Mouse (Mus musculus): ENCODE results near the gene Klk1.

Klk1 gene

DNA sequence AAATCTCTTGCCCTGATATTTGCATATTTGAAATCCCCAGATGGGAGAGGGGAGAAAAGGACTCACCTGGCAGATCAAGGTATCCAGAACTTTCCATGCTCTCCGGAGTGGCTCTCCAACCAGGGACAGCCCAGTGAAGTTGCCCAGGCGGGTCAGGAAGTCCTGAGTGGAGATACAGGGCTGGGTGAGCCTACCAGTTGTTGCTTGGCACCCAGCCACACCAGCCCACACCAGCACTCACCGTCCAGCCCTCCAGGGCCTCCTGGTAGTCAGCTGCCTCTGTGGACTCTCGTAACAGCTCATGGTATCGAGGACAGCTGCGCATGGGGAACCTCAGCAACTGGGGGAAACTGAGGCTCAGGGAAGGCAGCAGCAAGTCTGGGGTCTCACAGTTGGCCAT, 29.8 kb downstream of the Klk1 start:
- DNase-seq, result no peak

DNA sequence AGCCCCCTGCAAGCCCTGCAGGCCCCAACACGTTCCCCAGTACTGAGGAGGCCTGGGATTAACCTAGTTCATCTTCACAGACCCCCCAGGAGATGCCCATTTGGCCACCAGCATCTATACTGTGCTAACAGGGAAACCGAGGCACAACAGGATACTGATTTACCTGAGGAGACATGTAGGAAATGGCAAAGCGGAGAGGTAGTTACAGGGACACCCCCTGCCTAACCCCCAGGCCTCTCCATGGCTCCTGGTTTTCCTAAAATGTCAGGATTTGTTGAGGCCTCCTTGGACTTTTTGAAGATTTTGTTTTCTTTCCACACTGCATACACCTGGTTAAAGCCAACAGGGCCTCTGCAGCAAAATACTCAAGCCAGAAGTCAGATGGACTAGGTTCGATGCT, 32.1 kb downstream of the Klk1 start, which contains the start of gene Acp4:
Acp4 (minus strand) TSS at position 101 of the 400 bp plus-strand sequence.
- no peak for DNase-seq

DNA sequence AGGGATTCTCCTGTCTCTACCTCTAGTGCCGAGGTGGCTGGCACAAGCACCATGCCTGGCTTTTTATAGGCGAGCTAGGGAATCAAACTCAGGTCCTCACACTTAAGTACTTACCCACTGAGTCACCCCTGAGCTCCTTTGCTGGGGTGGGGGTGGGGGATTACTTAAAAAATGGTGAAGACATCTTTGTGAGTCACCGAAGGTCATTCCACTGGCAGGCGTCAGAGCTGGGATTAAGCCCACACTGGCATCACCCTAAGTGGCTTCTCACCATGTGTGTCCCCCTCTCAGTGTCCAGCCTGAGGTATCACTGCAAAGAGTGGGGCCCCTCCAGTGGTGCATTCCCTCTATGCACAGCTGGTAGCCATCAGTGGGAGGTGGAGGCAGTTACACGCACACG, 35.2 kb downstream of the Klk1 start:
- DNase-seq, result no peak

DNA sequence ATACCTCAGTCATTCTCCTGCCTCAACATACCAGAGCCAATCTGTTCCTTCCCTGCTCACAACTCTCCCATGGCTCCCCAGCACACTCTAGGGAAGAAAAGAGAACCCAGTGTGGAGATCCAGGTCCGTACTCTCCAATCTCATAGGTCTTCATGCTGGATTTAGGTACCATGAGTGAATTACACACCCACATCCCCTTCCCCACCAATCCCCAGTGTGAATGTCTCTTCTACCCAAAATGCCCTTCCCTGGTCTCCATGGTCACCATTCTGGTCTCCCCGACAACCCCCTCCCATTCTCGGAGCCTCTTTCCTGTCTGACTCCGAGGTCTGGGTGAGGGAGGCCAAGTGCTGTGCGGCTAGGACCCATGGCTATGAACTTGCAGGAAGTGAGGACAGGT, 36.0 kb downstream of the Klk1 start, which contains the start of gene Gm15517:
Gm15517 (plus strand) TSS at position 301 of the 400 bp plus-strand sequence.
- no peak for DNase-seq

DNA sequence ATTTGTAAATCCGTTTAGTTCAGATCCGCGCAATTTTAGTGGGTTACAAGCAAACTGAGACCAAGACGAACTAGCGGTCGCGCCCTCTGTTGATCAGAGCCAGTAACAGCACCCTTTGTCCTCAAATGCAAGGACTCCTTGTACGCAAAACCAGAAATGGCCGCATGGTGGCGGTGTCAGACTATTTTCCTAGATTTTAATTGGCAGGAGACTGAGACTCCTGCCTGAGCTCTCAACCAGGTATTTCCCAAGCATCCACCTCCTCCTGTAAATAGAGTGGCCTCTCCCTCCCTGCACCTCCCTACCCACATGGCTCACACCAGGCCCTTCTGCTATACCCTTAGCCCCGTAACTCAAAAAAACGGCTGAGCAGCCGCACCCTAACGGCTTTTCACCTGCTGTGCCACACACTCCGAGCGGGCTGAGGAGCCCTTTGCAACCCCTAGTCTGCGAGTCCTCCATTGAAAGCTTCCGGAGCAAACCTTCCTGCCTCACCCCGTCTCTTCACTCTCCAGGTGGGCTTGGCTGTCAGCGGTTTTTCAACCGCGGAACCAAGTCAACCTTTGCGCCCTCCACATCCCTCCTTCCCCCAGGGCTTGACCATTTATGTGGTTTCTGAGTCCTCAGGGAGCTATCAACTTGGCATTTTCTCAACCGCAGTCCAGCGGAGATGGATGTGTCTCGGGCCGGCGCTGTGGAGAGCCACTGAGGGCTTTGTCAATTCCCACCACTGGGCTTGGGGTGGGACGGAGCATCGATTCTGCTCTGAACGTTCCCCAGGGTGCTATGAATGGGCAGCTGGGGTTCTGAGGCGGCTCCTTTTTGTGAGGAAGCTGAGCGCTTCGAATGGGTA, 37.9 kb downstream of the Klk1 start:
- peak; percentile 96 to 99 for DNase-seq

DNA sequence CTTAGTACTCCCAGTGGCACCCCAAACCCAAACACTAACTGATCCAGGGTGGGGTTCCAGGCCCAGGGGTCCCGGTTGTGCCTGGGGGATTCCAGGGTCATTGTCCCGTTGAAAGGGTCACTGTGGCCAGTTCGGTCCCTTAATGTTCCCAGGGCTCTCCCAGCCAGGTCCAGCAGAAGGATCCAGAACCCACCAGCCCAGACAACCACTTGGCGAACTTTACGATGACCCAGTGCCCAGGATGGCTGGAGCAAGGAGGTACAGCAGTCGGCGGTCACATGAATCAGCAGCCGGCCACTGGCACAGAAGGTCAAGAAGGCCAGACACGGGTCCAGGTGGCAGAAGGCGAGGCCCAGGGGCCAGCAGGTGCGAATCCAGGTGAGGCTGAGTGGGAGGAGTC, 43.0 kb downstream of the Klk1 start:
- no peak for DNase-seq

DNA sequence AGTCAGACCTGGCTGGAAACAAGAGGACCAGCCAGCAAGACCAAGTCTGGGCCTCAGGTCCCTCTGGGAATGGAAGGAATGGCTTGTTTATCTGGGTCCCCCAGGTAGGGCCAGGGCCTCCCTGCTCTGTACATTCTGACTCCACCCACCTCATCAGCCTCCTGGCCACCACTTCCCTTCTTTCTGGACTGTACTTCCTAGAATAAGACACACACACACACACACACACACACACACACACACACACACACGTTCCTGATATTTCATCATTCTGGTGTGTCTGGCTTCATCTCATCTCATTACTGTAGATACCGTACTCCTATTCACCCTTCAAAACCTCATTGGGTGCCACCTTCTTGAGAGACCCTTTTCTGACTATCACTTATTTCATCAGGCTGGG, 44.2 kb downstream of the Klk1 start:
- DNase-seq, result no peak

DNA sequence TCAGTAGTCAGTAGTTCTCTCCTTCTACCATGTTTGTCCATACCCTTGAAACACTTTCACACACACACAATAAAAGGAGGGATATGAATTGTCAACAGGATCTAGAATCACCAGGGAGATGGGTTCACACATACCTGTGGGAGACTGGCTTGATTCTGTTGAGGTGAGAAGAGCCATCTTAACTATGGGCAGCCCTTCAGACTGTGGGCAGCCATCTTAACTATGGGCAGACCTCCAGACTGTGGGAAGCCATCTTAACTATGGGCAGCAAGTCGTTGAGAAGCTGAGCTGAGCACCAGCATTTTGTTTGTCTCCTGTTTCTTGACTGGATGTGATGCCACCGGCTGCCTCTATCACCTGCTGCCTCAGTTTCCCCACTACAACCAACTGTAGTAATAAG, 46.1 kb downstream of the Klk1 start:
- DNase-seq, result no peak

DNA sequence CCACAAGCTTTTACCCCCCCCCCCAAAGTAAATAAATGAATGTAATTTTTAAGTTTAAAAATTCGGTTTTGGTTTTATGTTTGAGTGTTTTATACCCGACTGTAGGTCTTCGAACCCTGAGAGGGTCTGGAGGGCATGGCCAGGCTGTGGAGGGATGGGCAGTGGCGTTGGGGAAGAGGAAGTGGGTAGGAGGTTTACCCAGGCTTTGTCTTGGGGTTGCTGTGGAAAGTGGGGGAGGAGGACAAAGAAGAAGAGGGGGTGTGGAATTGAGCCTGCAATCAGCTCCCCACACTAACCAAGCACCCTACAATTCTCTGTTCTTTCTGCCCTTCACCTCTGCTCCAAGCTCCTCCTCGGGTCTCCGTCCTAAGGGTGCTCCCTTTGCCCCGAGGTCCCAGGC, 47.4 kb downstream of the Klk1 start:
- no peak for DNase-seq

DNA sequence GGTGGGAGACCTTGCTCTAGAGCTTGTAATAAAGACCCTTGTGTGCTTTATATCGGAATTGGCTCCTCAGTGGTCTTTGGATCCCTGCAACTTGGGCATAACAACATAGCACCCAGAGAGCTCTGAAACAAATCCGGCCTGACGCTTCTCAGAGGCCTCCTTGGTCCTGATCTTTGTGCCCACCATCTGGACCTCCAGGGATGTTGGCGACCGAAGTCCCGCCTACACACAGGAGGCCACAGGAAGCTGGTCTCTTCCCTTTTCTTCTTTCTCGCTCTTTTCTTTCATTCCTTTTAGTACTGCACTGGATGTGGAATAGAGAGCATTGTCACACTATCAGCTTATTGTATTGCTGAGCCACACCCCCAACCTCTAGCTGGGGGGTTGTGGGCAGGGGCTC, 48.3 kb downstream of the Klk1 start:
- no peak for DNase-seq

DNA sequence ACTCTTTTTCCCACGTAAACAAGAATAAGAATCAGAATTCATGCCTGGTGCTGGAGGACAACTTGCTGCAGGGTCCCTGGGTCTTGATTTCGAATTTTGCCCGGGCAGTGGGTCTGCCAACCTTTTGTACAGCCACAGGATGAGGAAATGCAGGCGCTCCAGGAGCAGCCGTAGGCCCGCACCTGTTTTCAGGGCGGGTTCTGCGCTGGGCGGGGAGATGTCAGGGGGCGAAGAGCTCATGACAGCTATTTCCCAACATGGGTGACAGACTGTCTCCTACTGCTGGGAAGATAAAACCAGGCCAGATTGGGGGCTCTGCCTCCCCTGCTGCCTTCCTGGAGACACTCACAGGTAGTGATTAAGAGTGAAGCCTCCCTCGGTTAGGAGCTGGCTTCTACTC, 48.9 kb downstream of the Klk1 start:
- no peak for DNase-seq

DNA sequence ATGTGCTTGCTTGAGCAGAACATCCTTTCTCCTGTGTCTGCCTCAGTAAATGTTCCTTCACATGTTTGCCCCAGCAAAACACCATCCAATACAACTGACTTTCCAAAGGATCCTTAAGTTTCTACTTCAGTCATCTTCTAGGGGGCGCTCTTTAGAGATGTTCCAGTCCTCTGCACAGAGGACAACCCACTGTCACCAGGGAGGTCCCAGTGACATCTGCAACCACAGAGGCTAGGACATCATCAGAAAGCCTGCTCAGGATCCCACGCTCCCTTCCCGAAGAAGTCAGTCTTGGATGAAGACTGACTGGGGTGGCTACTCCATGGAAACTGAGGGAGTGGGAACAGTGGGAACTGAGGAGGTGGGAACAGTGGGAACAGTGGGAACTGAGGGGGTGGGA, 50.4 kb downstream of the Klk1 start:
- DNase-seq, result no peak

DNA sequence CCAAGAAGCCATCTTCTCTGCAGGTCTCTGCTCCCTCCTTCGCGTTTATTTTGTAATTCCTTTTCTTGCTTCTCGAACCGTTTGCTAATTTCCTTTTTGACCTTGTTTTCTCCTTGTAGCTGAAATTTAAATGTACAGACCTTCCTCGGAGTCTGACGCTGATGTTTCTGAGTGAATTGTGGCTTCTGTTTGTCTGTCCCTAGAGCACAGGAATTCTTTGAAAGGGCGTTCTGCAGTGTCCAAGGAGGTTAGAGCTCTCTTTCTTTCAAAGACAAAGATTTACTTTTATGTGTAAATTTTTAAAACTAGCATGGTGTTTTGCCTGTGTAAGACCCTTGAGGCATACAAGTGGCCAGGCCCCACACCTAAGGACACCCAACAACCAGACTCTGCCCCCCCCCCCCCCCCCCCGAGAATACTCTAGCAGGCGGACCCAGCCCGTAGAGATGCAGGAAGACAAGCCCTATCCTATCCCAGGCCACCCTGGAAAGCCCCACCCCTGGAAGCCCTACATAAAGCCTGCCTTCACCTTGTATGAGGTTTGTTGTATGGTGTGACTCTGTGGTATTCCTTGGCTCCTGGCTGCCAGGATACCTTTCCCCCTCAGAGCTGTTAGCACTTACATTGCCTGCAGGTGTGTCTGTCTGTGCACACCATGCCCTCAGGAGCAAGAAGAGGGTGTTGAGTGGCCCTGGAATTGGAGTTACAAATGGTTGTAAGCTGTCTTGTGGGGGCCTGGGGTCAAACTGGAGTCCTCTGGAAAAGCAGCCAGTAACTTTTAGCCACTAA, 51.5 kb downstream of the Klk1 start:
- no peak for DNase-seq

DNA sequence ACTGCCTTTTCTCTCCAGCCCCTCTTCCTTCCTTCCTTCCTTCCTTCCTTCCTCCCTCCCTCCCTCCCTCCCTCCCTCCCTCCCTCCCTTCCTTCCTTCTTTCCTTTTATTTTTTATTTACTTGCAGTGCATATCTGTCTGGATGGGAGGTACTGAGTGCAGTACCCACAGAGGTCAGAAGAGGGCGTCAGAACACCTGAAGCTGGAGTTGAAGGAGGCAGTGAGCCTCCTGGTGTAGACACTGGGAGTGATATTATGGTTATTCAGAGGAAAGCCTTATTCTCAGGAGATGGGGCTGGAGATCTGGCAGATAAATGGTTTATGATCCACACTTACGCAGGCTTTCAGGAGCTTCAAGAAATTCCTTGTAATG, 52.1 kb downstream of the Klk1 start:
- peak; percentile 77 to 78 for DNase-seq

Measured in cerebellum, adult 18-20 months (tissue).